Mouse (Mus musculus) kidney, adult 11 months (tissue): ENCODE measurements at regions not wholly inside any gene's neighbourhood (a gene's known extent, or its start where the extent isn't known, plus 50 kb on each side); places are given as distances from the start of the nearest gene placed in this dataset.
A peak's percentile ranks its signal among the peaks of the same experiment; 100 is the strongest.

ENCODE experiments used
- DNase-seq: peaks from one replicate; pipeline ENCODE4 v3.0.0; 2022

GRCm38 (mm10) chr4:125938186-125938585 is 86.2 kb upstream of the Csf3r start:
- no peak for DNase-seq

DNA sequence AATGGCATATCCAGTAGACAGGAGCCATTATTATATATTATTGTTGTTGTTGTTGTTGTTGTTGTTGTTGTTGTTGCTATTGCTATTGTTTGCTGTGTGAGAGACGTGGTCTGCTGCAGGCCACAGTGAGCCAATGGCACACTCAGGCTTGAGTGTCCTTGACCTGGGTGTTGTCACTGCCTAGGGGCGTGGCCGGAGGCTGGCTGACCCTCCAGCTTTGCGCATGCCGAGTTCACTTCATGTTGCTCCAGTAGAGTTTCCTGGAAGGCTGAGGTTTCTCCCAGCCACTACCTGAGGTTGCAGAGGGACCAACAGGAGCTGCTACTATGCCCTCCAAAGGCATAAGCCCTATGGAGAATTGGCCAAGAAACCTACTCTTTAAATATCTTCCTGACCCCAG is 83.1 kb upstream of the Csf3r start:
- no peak for DNase-seq

DNA sequence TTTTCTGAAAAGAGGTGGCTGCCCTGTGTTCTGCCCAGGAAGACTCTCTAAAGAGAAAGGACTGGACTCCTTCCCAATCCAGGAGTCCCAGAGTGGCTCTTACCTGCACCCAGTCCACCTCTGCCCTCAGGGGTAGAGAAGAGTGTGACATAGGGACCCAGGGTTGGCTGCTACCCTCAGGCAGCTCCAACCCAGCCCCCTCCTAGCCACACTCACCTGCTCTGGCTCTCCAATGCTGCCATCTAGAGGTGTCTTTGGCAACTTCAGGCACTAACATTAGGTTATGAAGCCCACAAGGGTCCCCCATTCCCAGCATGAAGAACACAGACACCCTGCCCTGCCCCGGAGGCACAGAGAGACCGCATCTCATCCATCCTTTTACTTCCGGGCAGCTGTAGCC is 82.4 kb upstream of the Csf3r start:
- no peak for DNase-seq

DNA sequence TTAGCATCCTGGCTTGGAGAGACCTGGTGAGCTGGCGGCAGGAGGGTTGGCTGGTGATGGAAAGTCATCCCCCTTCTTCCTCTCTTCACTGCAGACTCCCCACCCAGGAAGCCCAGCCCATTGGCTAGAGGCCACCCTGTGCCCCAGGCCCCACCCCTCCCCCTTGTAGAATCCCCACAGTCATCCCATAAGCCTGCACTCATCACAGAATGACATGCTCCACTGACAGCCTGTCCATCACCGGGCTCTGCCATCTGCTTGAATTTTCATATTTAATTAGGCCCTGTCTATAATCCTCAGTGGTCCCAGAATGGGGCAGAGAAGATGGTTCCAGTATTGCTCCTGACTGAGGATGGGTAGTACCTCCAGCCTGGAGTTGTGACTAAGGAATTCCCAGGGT is 79.3 kb upstream of the Csf3r start:
- DNase-seq, result no peak

DNA sequence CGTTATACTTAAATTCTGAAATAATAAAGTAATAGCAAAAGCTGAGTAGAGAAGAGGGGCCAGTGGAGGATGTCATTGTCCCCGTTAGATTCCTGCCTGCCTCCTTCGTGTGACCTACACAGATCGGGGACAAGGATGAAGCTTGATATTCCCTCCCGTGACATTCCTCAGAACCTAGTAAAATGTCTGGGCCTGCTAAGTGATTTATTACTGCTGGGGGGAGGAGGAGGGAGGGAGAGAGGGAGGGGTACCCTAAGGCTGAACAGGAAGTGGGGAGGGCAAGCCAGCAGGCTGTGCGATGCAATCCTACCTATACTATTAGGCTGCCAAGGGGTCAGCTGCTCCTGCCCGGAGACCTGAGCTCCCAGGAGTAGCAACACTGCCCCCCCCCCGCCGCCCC is 64.9 kb upstream of the Csf3r start:
- DNase-seq, result no peak

GRCm38 (mm10) chr4:125960704-125961279 is 63.6 kb upstream of the Csf3r start:
- no peak for DNase-seq

- DNase-seq, result peak; percentile 31
These were observed 61.7 kb upstream of the Csf3r start for GRCm38 (mm10) chr4:125962677-125963076.
